Mouse (Mus musculus) retina, postnatal 7 days (tissue): ENCODE results near the gene Stx8.

Experiments used
- DNase-seq: peaks from one replicate; pipeline ENCODE4 v3.0.0-alpha.2; 2012; ENCODE audit warnings: low read depth, low spot score

Gene Stx8

DNA sequence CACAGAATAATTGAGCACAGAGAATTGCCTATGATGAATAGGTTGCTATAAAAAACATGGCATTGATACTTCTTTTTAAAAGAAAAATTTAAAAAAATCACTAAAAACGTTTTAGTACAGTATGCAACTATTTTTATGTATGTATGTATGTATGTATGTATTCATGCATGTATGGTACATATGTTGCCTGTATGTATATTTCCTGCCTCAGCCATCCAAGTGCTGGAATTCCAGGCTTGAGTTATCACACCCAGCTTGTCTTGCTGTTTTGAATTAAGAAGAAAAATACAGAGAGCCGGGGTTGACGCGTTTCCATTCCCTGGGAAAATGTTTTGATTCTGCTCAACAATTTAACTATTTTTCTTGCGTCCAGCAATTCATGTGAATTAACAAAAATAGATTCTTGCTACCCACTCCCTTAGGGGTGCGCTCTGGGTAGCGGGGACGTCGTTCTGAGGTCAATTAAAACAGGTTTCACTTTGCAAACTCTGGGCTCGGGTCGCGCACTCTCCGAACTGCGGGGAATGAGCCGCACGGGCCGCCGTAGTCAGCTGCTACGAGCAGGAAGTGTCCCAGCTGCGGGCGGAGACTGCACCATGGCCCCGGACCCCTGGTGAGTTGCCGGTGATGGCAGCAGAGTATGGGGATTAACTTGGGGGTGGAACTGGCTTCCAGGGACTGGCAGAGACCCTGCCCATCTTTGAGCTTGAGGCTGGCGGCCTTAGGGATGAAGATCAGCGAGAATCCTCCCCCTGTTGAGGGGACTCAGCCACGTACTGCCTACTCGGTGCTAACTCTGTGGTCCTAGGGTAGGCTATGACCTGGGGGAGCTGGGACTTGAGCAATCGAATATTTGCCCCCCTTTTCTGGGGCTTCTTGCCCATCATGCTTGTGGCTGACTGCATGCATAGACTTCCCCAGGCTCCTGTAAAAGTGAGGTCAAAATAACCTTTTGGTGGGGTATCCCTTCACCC, at the start of gene Stx8:
Stx8 (plus strand) TSS at position 289 of the 974 bp plus-strand sequence.
- DNase-seq, result peak; percentile 76

DNA sequence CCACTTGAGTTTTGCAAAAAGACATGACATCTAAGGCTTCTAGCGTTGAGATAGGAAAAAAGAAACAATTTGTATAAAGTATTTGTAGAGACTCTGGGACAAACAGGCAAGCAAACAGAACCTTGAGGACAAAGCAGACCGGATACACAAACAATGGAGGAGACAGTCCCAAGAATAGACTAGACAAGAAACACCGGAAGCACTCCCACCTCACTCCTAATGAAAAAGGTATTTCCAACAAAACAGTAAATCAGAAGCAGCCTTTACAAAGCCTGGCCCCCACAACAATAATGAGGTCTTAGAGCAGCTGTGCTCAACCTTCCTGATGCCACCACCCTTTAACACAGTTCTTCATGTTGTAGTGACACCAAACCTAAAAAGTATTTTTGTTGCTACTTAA, 48.9 kb upstream of the Stx8 start:
- DNase-seq, result no peak

DNA sequence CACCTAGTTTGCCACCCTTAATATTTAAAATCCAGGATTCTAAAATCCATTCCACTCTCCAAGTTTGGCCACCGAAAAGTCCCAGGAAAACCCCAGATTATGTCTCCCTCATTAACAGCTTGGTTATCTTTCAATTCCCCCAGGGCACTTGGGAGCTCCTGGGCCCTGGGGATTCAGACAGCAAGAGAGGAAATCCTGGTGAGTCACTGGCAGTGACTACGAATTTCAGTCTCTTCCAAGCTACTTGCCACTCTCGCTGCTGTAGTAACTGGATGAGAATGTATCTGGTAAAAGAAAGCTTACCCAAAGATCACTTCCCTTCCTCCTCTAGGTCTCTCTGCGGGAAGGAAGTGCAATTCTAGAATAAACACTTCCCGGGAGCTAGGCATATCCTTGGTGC, 46.4 kb upstream of the Stx8 start:
- DNase-seq, result no peak

GRCm38 (mm10) chr11:67920226-67920960, 45.6 kb upstream of the Stx8 start:
- DNase-seq, result no peak

GRCm38 (mm10) chr11:67921091-67921826, 44.7 kb upstream of the Stx8 start:
- DNase-seq, result peak; percentile 8

DNA sequence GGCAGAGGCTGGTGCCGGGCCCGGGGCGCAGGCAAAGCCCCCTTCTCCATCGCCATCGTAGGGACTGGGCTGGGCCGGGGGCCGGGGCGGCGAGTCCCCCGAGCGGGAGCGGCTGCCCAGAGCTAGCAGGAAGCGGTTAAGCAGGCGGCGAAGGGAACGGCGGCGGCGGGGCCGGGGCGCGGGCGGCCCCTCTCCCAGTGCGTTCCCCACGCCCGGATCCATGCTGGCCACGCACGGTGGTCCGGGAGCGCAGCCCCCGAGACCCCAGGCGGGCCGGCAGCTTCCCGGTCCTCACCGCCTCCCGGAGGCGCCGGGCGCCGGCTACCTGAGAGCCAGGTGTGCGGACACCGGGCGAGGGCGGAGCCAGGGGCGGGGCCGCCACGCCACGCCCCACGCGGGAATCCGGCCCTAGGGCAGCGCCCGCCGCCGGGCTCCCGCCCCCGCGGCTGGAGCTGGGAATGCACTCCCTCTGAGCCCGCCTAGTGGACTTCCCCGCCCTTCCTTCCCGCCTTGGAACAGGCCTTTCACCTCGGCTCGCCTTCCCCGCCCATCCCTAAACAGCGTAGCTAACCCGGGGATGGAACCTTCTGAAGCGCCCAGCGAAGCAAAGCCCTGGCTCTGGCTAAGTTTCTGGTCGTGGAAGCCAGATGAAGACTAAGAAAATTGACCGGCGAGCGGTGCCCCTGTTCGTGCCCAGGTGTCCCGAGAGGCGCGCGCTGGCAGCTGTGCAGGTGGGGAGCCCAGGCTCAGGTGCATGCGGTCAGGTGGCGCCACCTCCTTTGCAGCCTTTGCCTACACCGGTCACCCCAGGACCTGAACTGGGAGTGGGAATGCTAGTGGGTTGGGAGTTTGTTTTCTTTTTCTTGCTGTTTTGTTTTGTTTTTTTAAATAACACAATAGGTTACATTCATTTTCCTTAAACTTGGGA, 43.9 kb upstream of the Stx8 start, which contains the start of gene Usp43:
Usp43 (minus strand) TSS at position 327 of the 928 bp plus-strand sequence.
- peak; percentile 20 for DNase-seq

DNA sequence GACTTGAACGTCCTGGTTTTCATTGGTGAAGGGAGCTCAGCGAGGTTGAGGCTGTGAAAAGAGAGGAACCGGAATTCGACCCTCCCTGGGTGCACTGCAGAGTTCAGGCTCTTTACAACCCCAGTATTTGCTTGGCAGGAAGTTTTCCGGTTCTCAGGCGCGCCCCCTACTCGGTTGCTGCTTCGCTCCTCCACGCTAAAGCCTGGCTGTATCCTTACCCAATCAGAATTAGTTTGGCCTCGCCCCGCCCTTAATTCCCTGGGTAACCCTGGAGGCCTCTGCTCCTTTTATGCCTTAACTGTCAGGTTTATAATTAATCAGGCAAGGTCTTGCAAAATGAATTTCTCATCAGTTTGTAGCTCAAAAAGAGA, 43.3 kb upstream of the Stx8 start:
- DNase-seq, result peak; percentile 13

GRCm38 (mm10) chr11:67923720-67924119, 42.3 kb upstream of the Stx8 start:
- no peak for DNase-seq

- no peak for DNase-seq
These were observed 41.0 kb upstream of the Stx8 start for GRCm38 (mm10) chr11:67925000-67925399.

GRCm38 (mm10) chr11:67926348-67927055, 39.5 kb upstream of the Stx8 start:
- no peak for DNase-seq

DNA sequence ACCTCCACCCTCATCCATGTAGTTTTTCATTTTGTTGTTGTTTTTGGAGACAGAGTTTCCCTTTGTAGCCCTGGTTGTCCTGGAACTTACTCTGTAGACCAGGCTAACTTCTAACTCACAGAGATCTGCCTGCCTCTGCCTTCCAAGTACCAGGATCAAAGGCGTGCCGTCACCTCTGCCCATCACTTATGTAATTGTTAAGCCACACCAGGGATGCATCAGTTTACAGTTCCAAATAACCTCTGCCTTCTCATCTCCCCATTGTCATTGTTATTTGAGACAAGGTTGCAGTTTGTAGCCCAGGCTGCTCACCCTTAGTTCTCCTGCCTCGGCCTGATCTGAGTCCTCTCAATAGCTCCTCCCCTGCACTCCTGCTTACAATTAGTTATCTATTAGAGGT, 33.8 kb upstream of the Stx8 start:
- DNase-seq, result no peak

DNA sequence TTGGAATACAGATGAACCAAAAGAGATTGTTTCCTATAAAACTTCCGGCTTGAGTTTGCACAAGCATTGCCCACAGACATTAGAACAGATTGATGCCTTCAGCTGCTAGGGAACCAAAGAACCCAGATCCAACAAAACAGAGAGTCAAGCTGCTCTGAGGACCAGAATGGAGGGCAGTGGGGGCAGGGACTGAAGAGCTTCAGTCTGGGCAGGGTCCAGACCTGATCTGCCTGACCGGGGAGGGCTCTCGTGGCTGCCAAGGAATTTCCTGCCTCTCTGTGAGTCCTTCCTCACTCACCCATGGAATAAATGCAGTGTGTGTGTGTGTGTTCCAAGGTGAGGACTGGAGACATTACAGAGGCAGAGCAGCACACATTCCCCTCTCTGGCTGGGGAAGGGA, 17.8 kb upstream of the Stx8 start:
- DNase-seq, result no peak

- DNase-seq, result no peak
These were observed 16.5 kb upstream of the Stx8 start for GRCm38 (mm10) chr11:67949475-67949874.

DNA sequence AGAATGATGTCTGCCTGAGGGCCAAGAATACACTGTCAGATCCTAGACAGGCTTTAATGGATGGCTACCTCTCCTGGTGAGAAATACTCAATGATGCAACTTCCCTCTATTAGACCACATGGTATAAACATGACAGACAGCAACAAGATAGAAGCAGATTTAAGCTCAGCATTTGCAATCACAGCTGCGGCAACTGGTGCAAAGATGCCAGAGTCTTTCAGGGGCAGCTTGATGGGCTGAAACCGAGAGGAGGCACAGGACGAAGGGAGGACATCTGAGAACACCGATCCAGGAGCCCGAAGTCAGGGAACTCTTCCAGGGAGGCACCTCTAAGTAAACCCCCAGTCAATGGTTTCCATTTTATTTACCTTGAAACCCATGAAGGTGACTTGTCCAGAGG, 12.4 kb upstream of the Stx8 start:
- no peak for DNase-seq

DNA sequence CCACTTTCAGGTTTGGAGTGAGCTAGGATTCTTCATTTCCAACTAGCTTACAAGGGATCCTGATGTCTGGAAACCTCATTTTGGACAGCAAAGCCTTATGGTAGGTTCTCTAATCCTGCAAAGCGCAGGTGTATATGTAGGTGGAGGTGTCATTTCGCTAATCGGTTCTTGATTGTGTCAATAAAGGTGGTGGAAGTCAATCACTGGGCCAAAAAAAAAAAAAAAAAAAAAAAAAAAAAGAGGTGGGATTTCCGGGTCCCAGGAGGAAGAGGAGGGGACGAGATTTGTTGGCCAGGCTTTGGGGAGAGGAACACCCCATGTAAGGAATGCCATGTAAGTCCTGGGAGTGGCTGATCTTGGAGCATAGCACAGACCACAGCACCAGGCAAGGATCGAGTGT, 11.6 kb upstream of the Stx8 start:
- no peak for DNase-seq

DNA sequence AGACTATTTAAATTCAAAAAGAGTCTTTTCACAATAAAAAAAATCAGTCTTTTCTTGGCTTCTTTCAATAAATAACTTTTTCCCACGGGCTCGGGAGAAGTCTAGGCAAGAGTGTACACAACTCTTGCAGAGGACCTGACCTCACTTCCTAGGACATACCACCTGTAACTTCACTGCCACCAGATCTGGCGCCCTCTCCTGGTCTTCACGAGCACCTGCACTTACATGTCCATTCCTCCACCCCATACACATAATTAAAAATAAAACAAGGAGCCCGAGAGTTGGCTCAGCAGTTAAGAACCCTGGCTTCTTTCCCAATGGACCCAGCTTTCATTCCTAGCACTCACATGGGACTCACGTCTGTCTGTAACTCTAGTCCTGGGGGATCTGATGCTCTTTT, 1.9 kb upstream of the Stx8 start:
- DNase-seq, result no peak

DNA sequence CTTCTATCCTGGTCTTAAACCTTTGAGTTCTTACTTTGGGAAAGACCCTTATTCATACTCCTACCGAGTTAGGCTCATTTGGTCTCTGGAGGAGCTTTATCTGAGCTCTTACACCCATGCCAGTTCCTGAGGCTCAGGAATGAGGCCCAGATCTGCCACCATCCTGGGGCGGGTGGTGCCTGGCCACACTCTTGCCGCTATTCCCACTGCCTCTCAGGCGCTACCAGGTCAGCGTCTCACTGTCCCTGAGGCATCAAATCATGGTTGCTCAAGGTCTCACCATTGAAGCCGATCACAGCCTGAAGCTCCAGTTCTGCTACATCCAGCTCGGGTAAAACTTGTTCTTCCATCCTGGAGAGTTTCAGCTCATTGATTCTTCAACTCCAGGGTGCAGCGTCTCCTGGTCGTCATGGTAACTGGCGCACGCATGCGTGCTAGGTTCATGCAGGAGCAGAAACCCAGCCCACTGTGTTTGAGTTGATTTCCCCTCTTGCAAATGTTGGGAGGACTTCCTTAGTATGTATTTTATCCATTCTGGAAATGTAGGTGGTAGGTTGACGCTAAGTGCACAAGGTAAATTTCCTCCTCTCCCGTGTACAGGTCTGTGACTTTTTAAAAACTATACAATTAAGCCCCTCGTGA, 630 bp upstream of the Stx8 start, which contains the start of gene Cfap52:
Cfap52 (minus strand) TSS at position 410 of the 642 bp plus-strand sequence.
- peak; percentile 60 for DNase-seq

- DNase-seq, result no peak
These were observed 1.8 kb downstream of the Stx8 start for GRCm38 (mm10) chr11:67967831-67968230.

DNA sequence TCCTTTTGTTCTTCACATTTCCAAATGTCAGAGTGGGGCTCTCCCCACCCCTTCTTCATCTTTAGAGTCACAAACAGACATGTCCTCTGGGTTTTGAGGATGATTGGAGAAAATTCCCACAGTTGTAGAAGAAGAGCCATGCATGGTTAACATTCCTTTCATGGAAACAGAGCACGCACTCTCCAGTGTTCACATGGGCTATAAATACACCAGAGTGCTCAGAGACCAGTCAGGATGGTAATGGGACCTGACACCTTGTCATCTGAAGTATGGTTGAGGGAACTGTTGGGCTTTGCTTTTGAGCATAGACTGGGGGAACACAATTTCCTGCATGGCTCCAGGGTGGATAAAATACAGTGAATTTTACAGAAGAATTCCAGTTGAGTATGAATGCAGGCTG, 6.6 kb downstream of the Stx8 start:
- no peak for DNase-seq

- DNase-seq, result no peak
These were observed 7.2 kb downstream of the Stx8 start for GRCm38 (mm10) chr11:67973225-67973624.
